Mouse (Mus musculus) stomach, embryonic 16.5 days (tissue): ENCODE measurements at regions not wholly inside any gene's neighbourhood (a gene's known extent, or its start where the extent isn't known, plus 50 kb on each side); places are given as distances from the start of the nearest gene placed in this dataset.

Experiments
- ATAC-seq: fragments of 200-750 bp; cut with Nextera tagmentation; 2 replicates; pipeline ENCODE4 v1.8.0; 2017; ENCODE audit warnings: moderate number of reproducible peaks, moderate TSS enrichment; ENCODE audit not compliant: insufficient read depth, low FRiP score
- H3K27ac ChIP-seq: fragments of 300-500 bp; sonication (generic); 2 replicates; pipeline ENCODE4 v1.5.1; 2014; ENCODE audit warnings: low read length
- H3K27me3 ChIP-seq: fragments of 300-500 bp; sonication (generic); 2 replicates; pipeline ENCODE4 v1.6.1; 2014; ENCODE audit warnings: low read length, control low read depth, mixed read lengths; ENCODE audit not compliant: control insufficient read depth, insufficient read depth
- H3K36me3 ChIP-seq: fragments of 300-500 bp; sonication (generic); 2 replicates; pipeline ENCODE4 v1.6.1; 2014; ENCODE audit warnings: low read length; ENCODE audit not compliant: control insufficient read depth, insufficient read depth
- H3K4me1 ChIP-seq: fragments of 300-500 bp; sonication (generic); 2 replicates; pipeline ENCODE4 v1.6.1; 2014; ENCODE audit warnings: low read length, control low read depth, mixed read lengths; ENCODE audit not compliant: control insufficient read depth, insufficient read depth
- H3K4me2 ChIP-seq: fragments of 300-500 bp; sonication (generic); 2 replicates; pipeline ENCODE4 v1.6.1; 2014; ENCODE audit warnings: low read depth, low read length, mixed read lengths
- H3K4me3 ChIP-seq: fragments of 300-500 bp; sonication (generic); replicated peaks from 2 replicates; pipeline ENCODE4 v1.5.1; 2014; ENCODE audit warnings: mild to moderate bottlenecking, low read length
- H3K9ac ChIP-seq: fragments of 300-500 bp; sonication (generic); 2 replicates; pipeline ENCODE4 v1.6.1; 2014; ENCODE audit warnings: low read length
- H3K9me3 ChIP-seq: fragments of 300-500 bp; sonication (generic); replicated peaks from 2 replicates; pipeline ENCODE4 v1.6.1; 2016; ENCODE audit warnings: low read length, control low read depth; ENCODE audit not compliant: control insufficient read depth
- WGBS: fragments of 180-500 bp; shearing (Covaris S2); extraction: QIAGEN DNeasy Blood & Tissue Kit; methylation state at CpG from one replicate; pipeline ENCODE4 v1.1.7; 2014; 5-methylcytosine and 5-hydroxymethylcytosine counted together

DNA sequence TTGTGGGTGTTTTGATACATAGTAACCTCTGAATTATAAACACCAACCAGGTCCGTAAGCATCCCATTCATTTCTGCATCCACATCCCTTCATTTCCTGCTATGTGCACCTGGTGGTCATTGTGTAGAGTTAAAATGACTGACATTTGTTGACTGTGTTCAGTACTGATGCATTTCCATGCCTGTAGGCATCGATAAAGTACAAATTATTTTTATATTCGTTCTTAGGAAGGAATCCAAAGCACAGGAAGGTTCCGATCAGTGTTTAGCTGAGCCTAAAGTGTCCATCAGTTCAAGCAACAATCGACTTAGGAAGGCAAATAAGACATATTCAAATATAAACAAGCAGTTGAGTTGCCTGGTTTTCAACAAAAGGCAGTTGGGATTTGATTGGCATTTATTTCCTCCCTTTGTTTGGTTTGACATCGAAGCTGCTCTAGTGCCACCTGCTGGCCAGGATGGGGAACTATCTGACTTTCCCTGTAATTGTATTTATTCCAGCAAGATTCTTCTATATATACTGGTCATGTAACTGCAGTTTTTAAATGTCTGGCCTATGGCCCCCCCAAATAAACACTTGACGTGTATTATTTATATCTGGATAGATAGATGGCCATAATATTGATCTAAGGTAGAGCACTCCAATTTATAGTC lies 64.6 kb upstream of the Osbpl8 start:
- Histone ChIP-seq H3K9me3 (no peaks in the 10 kb centered on the region), H3K4me3 (no peak overlapping the region), H3K4me1 (peaks cover 4% of the 10 kb centered on the region; the same call in 1 of the 2 replicates), H3K9ac (no peak overlapping the region), H3K27ac (no peak overlapping the region), H3K36me3 (no peaks in the 10 kb centered on the region), H3K4me2 (peak overlapping the region; percentile 32; the same call in 1 of the 2 replicates), H3K27me3 (no peaks in the 10 kb centered on the region)
- ATAC-seq: no peak
- 39% methylated on average over 7 of the region's 7 CpGs for WGBS

DNA sequence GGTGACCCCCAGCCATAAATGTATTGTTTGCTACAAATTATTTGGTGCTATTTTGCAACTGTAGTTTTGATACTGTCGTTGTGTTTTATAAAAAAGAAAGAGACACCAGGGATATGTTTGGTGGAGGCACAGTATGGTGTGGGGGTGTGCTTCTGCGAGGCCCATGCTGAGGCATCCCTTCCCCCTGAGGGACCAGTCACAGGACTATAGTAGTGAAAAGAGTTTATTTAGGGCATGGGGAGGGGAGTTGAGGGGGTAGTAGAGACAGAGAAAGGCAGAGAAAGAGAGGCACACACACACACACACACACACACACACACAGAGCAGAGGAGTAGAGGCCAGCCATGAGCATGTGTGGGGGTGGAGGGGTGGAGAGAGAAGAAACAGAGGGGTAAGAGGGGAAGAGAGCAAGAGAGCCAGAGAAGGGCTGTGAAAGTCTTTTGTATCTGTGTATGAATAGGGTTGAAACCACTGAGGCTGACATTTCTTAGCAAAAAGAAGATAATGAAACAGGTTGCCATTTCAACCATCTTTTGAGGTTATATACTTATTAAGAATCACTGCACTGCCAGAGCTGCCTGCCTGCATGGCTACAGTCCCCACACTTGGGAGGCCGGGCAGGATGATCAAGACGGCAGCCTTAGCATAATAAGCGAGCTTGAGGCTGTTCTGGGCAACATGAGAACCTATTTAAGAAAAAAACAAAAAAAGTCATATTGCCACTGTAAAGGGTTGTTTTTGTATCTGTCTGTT lies 65.3 kb upstream of the Osbpl8 start:
- H3K27ac ChIP-seq: no peak overlapping the region
- H3K4me1 ChIP-seq: peaks cover 4% of the 10 kb centered on the region; the same call in 1 of the 2 replicates
- H3K27me3 ChIP-seq: no peaks in the 10 kb centered on the region
- 83% methylated on average over 5 of the region's 5 CpGs for WGBS
- H3K4me2 ChIP-seq: no peak overlapping the region
- H3K9me3 ChIP-seq: no peaks in the 10 kb centered on the region
- no peaks in the 10 kb centered on the region for H3K36me3 ChIP-seq
- H3K9ac ChIP-seq: no peak overlapping the region; the same call in 1 of the 2 replicates
- ATAC-seq: no peak
- H3K4me3 ChIP-seq: no peak overlapping the region

DNA sequence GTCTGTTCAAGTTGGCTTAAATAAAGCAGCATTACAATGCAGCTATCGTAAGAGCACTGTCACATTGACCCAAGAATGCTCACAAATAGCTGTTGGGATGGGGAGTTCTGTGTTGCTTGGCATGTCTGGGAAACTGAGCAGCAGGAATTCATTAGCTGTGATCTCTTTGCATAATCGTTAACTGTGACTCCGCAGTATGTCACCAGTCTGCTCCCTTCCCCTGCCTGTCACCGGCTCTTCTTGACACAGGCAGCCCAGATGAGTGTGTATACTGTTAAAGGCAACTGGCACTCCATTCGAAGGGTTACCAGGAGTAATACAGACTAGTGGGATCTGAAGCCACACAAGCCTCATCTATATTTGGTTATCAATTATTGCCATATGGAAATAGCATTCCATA lies 67.3 kb upstream of the Osbpl8 start:
- no peaks in the 10 kb centered on the region for H3K9me3 ChIP-seq
- 72% methylated on average over 5 of the region's 5 CpGs for WGBS
- no peak overlapping the region for H3K4me2 ChIP-seq
- H3K4me1 ChIP-seq: peaks cover 4% of the 10 kb centered on the region; the same call in 1 of the 2 replicates
- no peak overlapping the region for H3K27ac ChIP-seq
- H3K27me3 ChIP-seq: no peaks in the 10 kb centered on the region
- no peaks in the 10 kb centered on the region for H3K36me3 ChIP-seq
- ATAC-seq: no peak
- no peak overlapping the region for H3K4me3 ChIP-seq
- no peak overlapping the region for H3K9ac ChIP-seq

DNA sequence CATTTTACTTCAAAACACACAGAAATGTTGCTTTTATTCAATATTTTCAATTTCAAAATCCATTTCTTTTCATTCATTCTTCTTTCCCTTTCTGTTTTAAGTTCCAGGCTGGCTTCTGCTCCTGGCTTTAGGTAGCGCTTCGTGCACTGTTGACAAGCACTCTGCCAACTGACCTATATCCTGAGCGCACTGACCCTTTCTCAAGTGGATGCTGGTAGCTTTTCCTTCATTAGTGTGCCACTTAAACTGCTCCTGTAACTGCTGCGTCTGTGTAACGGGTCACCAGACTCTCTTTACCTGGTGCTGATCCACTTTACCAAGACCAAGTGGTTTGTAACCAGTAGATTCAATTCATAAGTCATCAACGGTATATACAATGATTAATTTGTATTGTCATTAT lies 67.7 kb upstream of the Osbpl8 start:
- Histone ChIP-seq H3K27me3 (no peaks in the 10 kb centered on the region), H3K4me2 (no peak overlapping the region), H3K4me1 (peaks cover 4% of the 10 kb centered on the region; the same call in 1 of the 2 replicates), H3K27ac (no peak overlapping the region), H3K9me3 (no peaks in the 10 kb centered on the region), H3K36me3 (no peaks in the 10 kb centered on the region), H3K4me3 (no peak overlapping the region), H3K9ac (no peak overlapping the region)
- no peak for ATAC-seq
- 72% methylated on average over 6 of the region's 6 CpGs for WGBS

DNA sequence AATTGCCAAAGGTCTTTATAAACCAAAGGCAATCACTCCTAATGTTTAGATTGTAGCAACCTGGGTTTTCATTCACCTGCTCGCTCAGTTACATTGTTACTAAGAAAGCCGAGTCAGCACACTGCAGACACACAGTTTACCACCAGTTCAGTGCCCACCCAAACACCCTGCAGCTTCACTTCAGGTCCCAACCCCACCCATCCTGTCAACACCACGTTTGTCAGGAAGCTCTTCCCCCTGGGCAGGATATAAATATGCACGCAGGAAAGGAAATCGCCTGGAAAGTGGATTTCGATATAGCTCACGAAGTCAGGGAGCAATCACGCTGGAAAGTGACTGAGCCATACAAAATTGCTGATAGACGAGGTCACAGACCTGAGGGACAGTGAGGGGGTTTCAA lies 70.1 kb upstream of the Osbpl8 start:
- Histone ChIP-seq H3K4me2 (no peak overlapping the region), H3K36me3 (no peaks in the 10 kb centered on the region), H3K9me3 (no peaks in the 10 kb centered on the region), H3K27me3 (no peaks in the 10 kb centered on the region), H3K4me1 (no peaks in the 10 kb centered on the region), H3K9ac (no peak overlapping the region), H3K4me3 (no peak overlapping the region), H3K27ac (no peak overlapping the region)
- WGBS: 53% methylated on average over 9 of the region's 9 CpGs
- ATAC-seq: no peak

DNA sequence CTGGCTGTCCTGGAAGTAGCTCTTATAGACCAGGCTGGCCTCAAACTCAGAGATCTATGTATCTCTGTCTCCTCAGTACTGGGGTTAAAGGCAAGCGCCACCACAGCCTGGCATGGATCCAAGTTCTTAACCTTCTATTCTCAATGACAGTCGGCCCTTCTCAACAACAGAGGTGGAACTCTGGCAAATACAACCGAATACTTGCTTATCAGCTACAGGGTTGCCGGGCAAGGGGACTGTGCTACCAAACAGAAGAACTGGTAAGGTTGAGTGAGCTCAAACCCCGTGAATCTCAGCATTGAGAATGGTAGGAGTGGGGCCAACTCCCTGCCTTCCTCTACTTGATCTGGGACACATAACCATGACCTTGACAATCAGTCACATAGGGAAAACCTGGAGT lies 75.2 kb upstream of the Osbpl8 start:
- Histone ChIP-seq H3K27me3 (no peaks in the 10 kb centered on the region), H3K27ac (no peak overlapping the region), H3K4me1 (no peaks in the 10 kb centered on the region), H3K9me3 (no peaks in the 10 kb centered on the region), H3K9ac (no peak overlapping the region), H3K36me3 (no peaks in the 10 kb centered on the region), H3K4me2 (no peak overlapping the region), H3K4me3 (no peak overlapping the region)
- 58% methylated on average over 5 of the region's 5 CpGs for WGBS
- no peak for ATAC-seq

DNA sequence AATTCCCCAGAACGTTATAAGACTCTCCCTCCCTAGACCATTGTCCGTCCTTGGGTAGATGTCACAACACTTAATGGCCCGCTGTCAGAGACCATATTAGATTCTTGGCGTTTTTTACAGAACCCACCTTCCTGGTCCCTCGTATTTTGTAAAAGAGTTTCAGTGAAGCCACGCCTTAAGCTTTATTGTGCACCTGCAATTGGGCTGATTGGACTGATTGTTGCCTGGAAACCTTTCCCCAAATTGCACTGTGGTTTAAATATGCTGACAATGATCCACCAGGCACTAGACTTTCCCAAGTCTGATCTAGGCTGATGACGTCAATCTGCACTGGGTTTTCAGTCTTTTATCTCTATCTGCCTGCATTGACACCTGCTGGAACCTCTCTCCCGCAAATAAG lies 75.6 kb upstream of the Zdhhc17 start:
- no peak overlapping the region for H3K27ac ChIP-seq
- no peak overlapping the region for H3K9ac ChIP-seq
- H3K27me3 ChIP-seq: no peaks in the 10 kb centered on the region
- WGBS: 55% methylated on average over 8 of the region's 8 CpGs
- H3K36me3 ChIP-seq: no peaks in the 10 kb centered on the region
- H3K4me3 ChIP-seq: no peak overlapping the region
- H3K4me1 ChIP-seq: no peaks in the 10 kb centered on the region
- H3K4me2 ChIP-seq: no peak overlapping the region
- H3K9me3 ChIP-seq: no peaks in the 10 kb centered on the region
- ATAC-seq: no peak

DNA sequence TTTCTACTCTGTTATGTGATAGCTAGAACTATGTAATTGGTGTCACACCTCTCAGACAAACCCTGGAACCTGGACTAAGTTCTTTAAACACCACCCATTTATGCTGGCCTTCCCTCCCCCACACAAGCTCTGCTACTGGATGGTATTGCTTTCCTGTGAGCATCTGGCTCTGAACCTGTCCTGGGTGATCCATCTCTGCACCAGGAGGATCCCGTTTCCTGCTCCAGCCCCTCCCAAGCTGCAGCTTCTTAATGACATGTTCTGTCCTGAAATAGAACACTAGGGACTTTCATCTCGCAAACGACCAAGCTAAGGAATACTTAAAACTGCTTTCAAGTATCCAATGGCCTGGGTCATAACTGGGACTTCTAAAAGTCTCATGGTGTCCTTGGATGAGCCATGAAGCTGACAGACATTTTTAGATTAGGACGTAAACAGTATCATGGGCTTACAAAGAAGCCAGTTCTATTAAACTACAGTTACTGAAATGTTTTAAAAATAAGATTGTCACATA lies 74.4 kb upstream of the Zdhhc17 start:
- WGBS: 45% methylated on average over 4 of the region's 4 CpGs
- H3K9me3 ChIP-seq: no peaks in the 10 kb centered on the region
- H3K27ac ChIP-seq: no peak overlapping the region
- H3K9ac ChIP-seq: no peak overlapping the region
- no peaks in the 10 kb centered on the region for H3K36me3 ChIP-seq
- ATAC-seq: no peak
- no peaks in the 10 kb centered on the region for H3K27me3 ChIP-seq
- no peak overlapping the region for H3K4me2 ChIP-seq
- no peak overlapping the region for H3K4me3 ChIP-seq
- no peaks in the 10 kb centered on the region for H3K4me1 ChIP-seq

DNA sequence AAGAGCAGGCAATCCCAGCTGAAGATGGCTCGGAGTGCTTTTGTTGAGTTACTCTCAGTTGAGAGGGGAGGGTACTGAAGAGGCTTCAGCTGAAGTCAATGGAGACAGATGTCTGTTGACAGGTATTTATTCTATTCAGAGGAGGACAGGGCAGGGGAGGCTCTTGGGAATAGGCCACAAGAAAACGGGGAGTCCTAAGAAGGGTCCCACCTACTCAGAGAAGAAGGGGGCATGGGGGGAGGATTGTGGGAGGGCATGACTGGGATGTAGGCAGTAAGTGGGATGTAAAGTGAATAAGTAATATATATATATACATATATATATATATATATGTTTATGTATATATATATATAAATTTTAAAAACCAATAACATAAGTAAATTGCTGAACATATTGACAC lies 73.9 kb upstream of the Zdhhc17 start:
- Histone ChIP-seq H3K4me1 (no peaks in the 10 kb centered on the region), H3K9me3 (no peaks in the 10 kb centered on the region), H3K4me2 (no peak overlapping the region), H3K27me3 (no peaks in the 10 kb centered on the region), H3K36me3 (no peaks in the 10 kb centered on the region), H3K27ac (no peak overlapping the region), H3K9ac (no peak overlapping the region), H3K4me3 (no peak overlapping the region)
- ATAC-seq: no peak
- WGBS: 52% methylated on average over 2 of the region's 2 CpGs
